8 mouse cellular contexts compared by ENCODE assay signal in the genomic region with DNA sequence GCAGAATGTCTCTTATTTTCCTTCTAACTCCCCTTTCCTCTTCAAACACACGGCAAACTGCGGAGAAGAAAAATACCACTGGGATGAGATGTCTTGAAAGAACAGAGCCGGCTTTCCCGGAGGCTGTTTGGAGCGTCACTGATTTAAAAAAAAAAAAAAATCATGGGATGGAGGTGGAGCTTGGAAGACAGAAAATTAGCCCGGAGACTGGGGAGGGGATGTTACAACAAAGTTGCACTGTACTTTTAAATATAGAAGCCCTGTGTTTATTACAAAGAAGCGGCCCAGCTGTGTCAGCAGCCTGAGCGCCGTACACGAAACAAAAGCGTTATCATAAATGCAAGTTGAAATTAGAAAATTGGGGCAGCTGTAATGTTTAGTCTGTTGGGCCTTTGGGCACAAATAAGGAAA. TPM values are rescaled to one million over a fixed set of nuclear protein-coding genes. Genes with fewer than 3 reads are reported as not detected.
DNase-seq lines count a peak whose midpoint lies in the region; ATAC-seq lines count a peak whose summit lies in the region.

No protein-coding gene starts in this region.

- intact Hi-C loops in gastrocnemius, postnatal 14 days (cut with DNase I; ENCODE audit: low total_unique reads) = no loop called here

- peak overlapping the region; percentile 75 for H3K4me2 ChIP-seq in liver, embryonic 15.5 days

- H3K27me3 ChIP-seq in liver, embryonic 15.5 days = no peaks in the 10 kb centered on the region

- H3K9ac ChIP-seq in liver, embryonic 15.5 days = peak overlapping the region; percentile 100

- ATAC-seq in liver, embryonic 15.5 days (ENCODE audit: insufficient read depth) = no peak

- DNase-seq in ovary, postnatal 14 days (ENCODE audit: low spot score) = peak; percentile 41
- DNase-seq in ovary, postnatal 10 days (ENCODE audit: low spot score) = no peak
- peak; percentile 36 to 54 for DNase-seq in adrenal gland, postnatal 36 days
- peak; percentile 13 for DNase-seq in gastrocnemius, postnatal 14 days
- peak; percentile 49 for DNase-seq in kidney, adult 18-20 months
- peak; percentile 68 for DNase-seq in retina, embryonic 14.5 days (ENCODE audit: low spot score)
- DNase-seq in ovary, adult 18-20 months (ENCODE audit: low spot score) = no peak

- peaks cover 62% of the 10 kb centered on the region for H3K4me1 ChIP-seq in liver, embryonic 15.5 days (replicated peaks)

- WGBS in liver, embryonic 15.5 days (ENCODE audit: insufficient replicate concordance) = 2% methylated on average over 11 of the region's 11 CpGs

- no peaks in the 10 kb centered on the region for H3K9me3 ChIP-seq in liver, embryonic 15.5 days (replicated peaks)

- peak overlapping the region; percentile 97 for H3K4me3 ChIP-seq in liver, embryonic 15.5 days (replicated peaks)

- H3K36me3 ChIP-seq in liver, embryonic 15.5 days (replicated peaks) = peaks cover 18% of the 10 kb centered on the region

- H3K27ac ChIP-seq in liver, embryonic 15.5 days (replicated peaks) = peak overlapping the region; percentile 100

RNA-seq across cellular contexts. Expression of gene Wbp4, which starts 0.9 kb away (rescaled TPM):
- 10 to 100 TPM; 39.7 to 42.7 TPM for total RNA-seq in adrenal gland, postnatal 36 days (2021)
- 10 to 100 TPM; 20.0 to 21.2 TPM for total RNA-seq in gastrocnemius, postnatal 14 days (2021)
- polyA plus RNA-seq in liver, embryonic 15.5 days (2015; fragmentation: Nextera tagmentation; extraction: Ambion mirVana) = 11.2 and 13.5 TPM in 2 replicates

RNA-seq across cellular contexts. Expression of gene Elf1, which starts 1.3 kb away (rescaled TPM):
- total RNA-seq in adrenal gland, postnatal 36 days (2021) = 10 to 100 TPM; 22.1 to 26.0 TPM
- total RNA-seq in gastrocnemius, postnatal 14 days (2021) = 1 to 10 TPM; 8.2 to 8.3 TPM
- 10.7 and 10.9 TPM in 2 replicates for polyA plus RNA-seq in liver, embryonic 15.5 days (2015; fragmentation: Nextera tagmentation; extraction: Ambion mirVana)

RNA-seq across cellular contexts. Expression of gene Kbtbd6, which starts 30.6 kb away (rescaled TPM):
- under 1 TPM; 0.13 TPM for total RNA-seq in adrenal gland, postnatal 36 days (2021)
- total RNA-seq in gastrocnemius, postnatal 14 days (2021) = under 1 TPM; 0.18 TPM
- polyA plus RNA-seq in liver, embryonic 15.5 days (2015; fragmentation: Nextera tagmentation; extraction: Ambion mirVana) = 3.8 and 4.0 TPM in 2 replicates

RNA-seq across cellular contexts. Expression of gene Kbtbd7, which starts 55.9 kb away (rescaled TPM):
- total RNA-seq in adrenal gland, postnatal 36 days (2021) = 1 to 10 TPM; 7.8 to 9.4 TPM
- total RNA-seq in gastrocnemius, postnatal 14 days (2021) = 1 to 10 TPM; 7.1 to 8.0 TPM
- 3.3 and 4.0 TPM in 2 replicates for polyA plus RNA-seq in liver, embryonic 15.5 days (2015; fragmentation: Nextera tagmentation; extraction: Ambion mirVana)

Comparison
In these comparisons a context has a peak if more than half of its experiments do, and no peak if none do; other contexts are left out.
1. DNase-seq: peak in ovary, postnatal 14 days (single experiment), adrenal gland, postnatal 36 days (2 of 2), gastrocnemius, postnatal 14 days (single experiment), kidney, adult 18-20 months (single experiment) and retina, embryonic 14.5 days (single experiment); none in ovary, postnatal 10 days (single experiment) and ovary, adult 18-20 months (single experiment).